Mouse (Mus musculus): ENCODE results near the gene Cast. TPM values are rescaled to one million over a fixed set of nuclear protein-coding genes. Genes with fewer than 3 reads are reported as not detected.
A peak's percentile ranks its signal among the peaks of the same experiment; 100 is the strongest.

Gene Cast
- total and polyA plus RNA-seq, 3 experiments: 9.0 to 15.8 TPM; not detected in 1

DNA sequence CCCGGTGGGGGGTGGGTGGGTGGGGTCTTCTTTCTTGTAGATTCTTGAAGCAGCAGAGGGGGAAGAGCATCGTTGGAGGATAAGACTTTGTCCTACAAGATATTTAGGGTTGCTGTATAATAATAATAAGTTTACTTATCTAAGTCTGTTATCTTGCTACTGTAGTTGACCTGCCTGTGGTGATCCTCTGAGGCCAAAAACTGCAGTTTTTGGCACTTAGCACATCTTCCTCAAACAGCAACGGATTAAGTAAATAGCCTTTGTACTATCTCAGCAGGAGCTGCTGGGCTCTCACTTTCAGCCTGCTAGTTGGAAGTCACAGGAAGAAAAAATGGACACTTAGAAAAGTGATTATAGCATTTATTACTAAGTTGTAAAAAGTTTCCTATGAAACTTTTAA lies 112.4 kb downstream of the Cast start:
- no peak overlapping the region for H3K4me3 ChIP-seq (ENCODE audit: control insufficient read depth in 1 of 2, insufficient read depth in 1 of 2, low read depth in 2 of 2, low read length in 2 of 2)
- peak; percentile 32 for DNase-seq (ENCODE audit: low read depth, low spot score)
- H3K4me1 ChIP-seq (ENCODE audit: control insufficient read depth in 1 of 2, insufficient read depth in 2 of 2, low read length in 2 of 2): peaks cover 4 to 11% of the 10 kb centered on the region in 2 experiments; a peak in 3 of 4 replicates
- H3K79me2 ChIP-seq (ENCODE audit: control insufficient read depth, insufficient read depth, low read length, poor library complexity): no peaks in the 10 kb centered on the region
- TF ChIP-seq GABPA (IDR thresholded peaks at IDR 0.05; ENCODE audit: low read depth, low read length) (no peak), SIN3A (IDR thresholded peaks at IDR 0.05; ENCODE audit: low read length) (no peak), MEF2A (IDR thresholded peaks at IDR 0.05; ENCODE audit: extremely low read depth, insufficient replicate concordance, low read depth, low read length, poor library complexity, severe bottlenecking) (no peak), ETS1 (IDR thresholded peaks at IDR 0.05; ENCODE audit: low read depth, low read length) (peak; percentile 27; the same call in 1 of the 2 replicates), UBTF (IDR thresholded peaks at IDR 0.05; ENCODE audit: borderline replicate concordance, insufficient read depth, low read depth, low read length) (no peak), MAX (IDR thresholded peaks at IDR 0.05; ENCODE audit: low read length) (no peak), NRF1 (IDR thresholded peaks at IDR 0.05; ENCODE audit: insufficient read depth, low read depth, low read length, poor library complexity, severe bottlenecking) (no peak), TAL1 (IDR thresholded peaks at IDR 0.05; ENCODE audit: low read length) (no peak), MAZ (IDR thresholded peaks at IDR 0.05; ENCODE audit: low read depth, low read length) (no peak), GATA1 (IDR thresholded peaks at IDR 0.05; ENCODE audit: low read depth, low read length) (peak; percentile 69), ZNF384 (IDR thresholded peaks at IDR 0.05; ENCODE audit: low read depth, low read length) (no peak), TCF12 (IDR thresholded peaks at IDR 0.05; ENCODE audit: low read depth, low read length) (0 out of 2 replicates have a peak, but pooled peaks have one; percentile 23), MYB (IDR thresholded peaks at IDR 0.05; ENCODE audit: low read depth, low read length) (no peak), EP300 (IDR thresholded peaks at IDR 0.05; ENCODE audit: low read depth in 1 of 2, low read length in 2 of 2) (peak in 1 of 2 experiments; percentile 49; a peak in 2 of 4 replicates), NELFE (IDR thresholded peaks at IDR 0.05; ENCODE audit: low read depth, low read length) (no peak), BHLHE40 (IDR thresholded peaks at IDR 0.05; ENCODE audit: borderline replicate concordance, low read depth, low read length) (no peak), ELF1 (IDR thresholded peaks at IDR 0.05; ENCODE audit: low read depth, low read length) (no peak), JUND (IDR thresholded peaks at IDR 0.05; ENCODE audit: low read depth, low read length) (no peak), E2F4 (IDR thresholded peaks at IDR 0.05; ENCODE audit: borderline replicate concordance, low read depth, low read length) (no peak), MAFK (IDR thresholded peaks at IDR 0.05; ENCODE audit: borderline replicate concordance, low read depth, low read length) (no peak), RAD21 (IDR thresholded peaks at IDR 0.05; ENCODE audit: low read depth, low read length) (no peak)
- no peaks in the 10 kb centered on the region for H3K9me3 ChIP-seq (replicated peaks; ENCODE audit: insufficient read depth, low read length)
- no peaks in the 10 kb centered on the region for H3K27me3 ChIP-seq (ENCODE audit: control insufficient read depth in 1 of 2, insufficient read depth in 2 of 2, low read length in 2 of 2)
- H3K27ac ChIP-seq (ENCODE audit: control insufficient read depth, low read depth, low read length): no peak overlapping the region
- H3K36me3 ChIP-seq (ENCODE audit: control insufficient read depth in 1 of 2, insufficient read depth in 2 of 2, low read length in 2 of 2): peaks cover 0 to 11% of the 10 kb centered on the region in 2 experiments; a peak in 3 of 4 replicates
- no peak overlapping the region for H3K9ac ChIP-seq (ENCODE audit: control insufficient read depth, low read depth, low read length, poor library complexity, severe bottlenecking)

Measured in MEL (cell line).